Mouse (Mus musculus): Measurements from ENCODE around the gene Tcl1b2.
"Not testable (repeated sequence)": the region's sequence is repeated elsewhere in the genome, so short reads cannot be mapped to it uniquely, and the experiment has no call there.

DNA sequence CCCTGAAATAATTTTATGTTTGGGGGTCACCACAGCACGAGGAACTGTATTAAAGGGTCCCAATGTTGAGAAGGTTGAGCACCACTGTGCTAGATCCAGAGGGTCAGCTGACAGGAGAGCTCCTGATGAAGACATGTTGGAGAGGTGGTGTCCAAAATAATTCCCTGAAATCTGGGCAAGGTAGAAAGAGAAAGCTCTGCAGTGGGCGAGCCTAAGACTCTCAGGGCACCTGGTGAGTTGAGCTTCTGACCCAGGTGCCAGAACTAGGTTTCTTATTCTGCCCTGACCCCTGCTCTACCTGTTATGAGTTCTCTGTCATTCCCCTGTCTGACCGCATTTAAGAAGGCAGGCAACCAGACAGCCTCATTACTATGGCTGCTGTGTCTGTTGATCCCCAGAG is 30.2 kb downstream of the Tcl1b2 start, which contains the start of gene Tcl1b5:
- TF ChIP-seq EP300 (IDR thresholded peaks at IDR 0.05; ENCODE audit: insufficient read depth, low read depth, low read length); POLR2A (IDR thresholded peaks at IDR 0.05; ENCODE audit: insufficient read depth, low read depth, low read length); CTCF (IDR thresholded peaks at IDR 0.05): not testable (repeated sequence)
